ENCODE assay signal across 8 mouse cellular contexts in genomic region chr10:93812774-93813415, GRCm38 (mm10). TPM values are rescaled to one million over a fixed set of nuclear protein-coding genes. Genes with fewer than 3 reads are reported as not detected.
DNase-seq lines count a peak whose midpoint lies in the region; ATAC-seq and TF ChIP-seq lines count a peak whose summit lies in the region.

No protein-coding gene starts in this region.

- H3K9me3 ChIP-seq in G1E (replicated peaks) = peaks cover 3% of the 10 kb centered on the region; the same call in 1 of the 2 replicates
- no peaks in the 10 kb centered on the region for H3K9me3 ChIP-seq in forebrain, embryonic 15.5 days
- no peaks in the 10 kb centered on the region for H3K9me3 ChIP-seq in hindbrain, embryonic 12.5 days (replicated peaks)

- H3K4me1 ChIP-seq in G1E (ENCODE audit: insufficient read depth, low read depth, low read length) = no peaks in the 10 kb centered on the region
- peaks cover 3% of the 10 kb centered on the region; the same call in 1 of the 2 replicates for H3K4me1 ChIP-seq in forebrain, embryonic 15.5 days
- no peaks in the 10 kb centered on the region for H3K4me1 ChIP-seq in hindbrain, embryonic 12.5 days

- no peak for DNase-seq in G1E (ENCODE audit: low spot score)
- peak; percentile 81 for DNase-seq in cerebellum, adult 11 months
- DNase-seq in layer of hippocampus, postnatal 14 days (ENCODE audit: low spot score in 2 of 2) = peak; percentile 81 to 87
- peak; percentile 87 for DNase-seq in lung, postnatal 10 days
- peak; percentile 82 for DNase-seq in retina, postnatal 1 day
- peak; percentile 61 to 78 for DNase-seq in urinary bladder, postnatal 4 days (ENCODE audit: low spot score in 2 of 2)

- H3K36me3 ChIP-seq in G1E (replicated peaks) = no peaks in the 10 kb centered on the region
- H3K36me3 ChIP-seq in forebrain, embryonic 15.5 days = no peaks in the 10 kb centered on the region
- H3K36me3 ChIP-seq in hindbrain, embryonic 12.5 days = no peaks in the 10 kb centered on the region

- H3K9ac ChIP-seq in forebrain, embryonic 15.5 days (replicated peaks) = no peak overlapping the region
- no peak overlapping the region for H3K9ac ChIP-seq in hindbrain, embryonic 12.5 days

- ATAC-seq in G1E (ENCODE audit: extremely low read depth, insufficient number of reproducible peaks, low FRiP score, poor library complexity, severe bottlenecking) = no peak
- peak; percentile 41; the same call in 1 of the 2 replicates for ATAC-seq in forebrain, embryonic 15.5 days (replicated peaks)
- ATAC-seq in hindbrain, embryonic 12.5 days (ENCODE audit: low FRiP score) = no peak

- peak; percentile 37; the same call in 1 of the 2 replicates for TF ChIP-seq CTCF in G1E (IDR thresholded peaks at IDR 0.05; ENCODE audit: low read depth, low read length)

- 11% methylated on average over 10 of the region's 10 CpGs for WGBS in forebrain, embryonic 15.5 days
- 19% methylated on average over 10 of the region's 10 CpGs for WGBS in hindbrain, embryonic 12.5 days

- H3K27ac ChIP-seq in forebrain, embryonic 15.5 days (replicated peaks) = no peak overlapping the region
- H3K27ac ChIP-seq in hindbrain, embryonic 12.5 days = no peak overlapping the region

- peak overlapping the region; percentile 32; the same call in 1 of the 2 replicates for H3K4me2 ChIP-seq in forebrain, embryonic 15.5 days (replicated peaks)
- peak overlapping the region; percentile 21; the same call in 1 of the 2 replicates for H3K4me2 ChIP-seq in hindbrain, embryonic 12.5 days (replicated peaks)

- H3K27me3 ChIP-seq in G1E (ENCODE audit: insufficient read depth, low read length) = peaks cover 18% of the 10 kb centered on the region
- H3K27me3 ChIP-seq in forebrain, embryonic 15.5 days = peaks cover 10% of the 10 kb centered on the region
- H3K27me3 ChIP-seq in hindbrain, embryonic 12.5 days = no peaks in the 10 kb centered on the region

- no peak overlapping the region for H3K4me3 ChIP-seq in G1E (ENCODE audit: low read depth, low read length)
- no peak overlapping the region for H3K4me3 ChIP-seq in forebrain, embryonic 15.5 days
- no peak overlapping the region for H3K4me3 ChIP-seq in hindbrain, embryonic 12.5 days

RNA-seq across cellular contexts. Expression of gene Usp44, which starts 18.5 kb away (rescaled TPM):
- total RNA-seq in G1E (2014; fragmentation: Nextera tagmentation) (13.7 and 15.0 TPM in 2 replicates), G1E (2017) (5.1 and 6.2 TPM in 2 replicates)
- 1.6 and 2.5 TPM in 2 replicates for polyA plus RNA-seq in G1E (2012)
- polyA plus RNA-seq in forebrain, embryonic 15.5 days (2015; fragmentation: Nextera tagmentation; extraction: Ambion mirVana) = 0.70 and 0.88 TPM in 2 replicates
- 2.9 and 3.0 TPM in 2 replicates for polyA plus RNA-seq in hindbrain, embryonic 12.5 days (2016; fragmentation: Nextera tagmentation; extraction: Ambion mirVana)
- not detected for total RNA-seq in layer of hippocampus, postnatal 14 days (2021)
